Mouse (Mus musculus) bone marrow, adult 2 months (tissue): ENCODE measurements around the gene Pcnx4.

ENCODE experiments used
- CTCF ChIP-seq: fragments of 200-500 bp; IDR thresholded peaks from 2 replicates; pipeline ENCODE4 v1.5.1; 2011; ENCODE audit warnings: low read length, control low read depth; ENCODE audit not compliant: control insufficient read depth, insufficient read depth
- POLR2A ChIP-seq: fragments of 200-500 bp; IDR thresholded peaks from 2 replicates; pipeline ENCODE4 v1.6.1; 2011; ENCODE audit warnings: low read depth, mild to moderate bottlenecking, control low read depth, low read length, borderline replicate concordance; ENCODE audit not compliant: control insufficient read depth

GRCm38 (mm10) chr12:72518114-72518728 is 18.0 kb upstream of the Pcnx4 start:
- TF ChIP-seq POLR2A: no peak
- no peak for TF ChIP-seq CTCF
